Mouse (Mus musculus) activated CD4-positive, CD25-positive, alpha-beta regulatory T cell, adult 9 weeks (primary cell): ENCODE results near the gene Rex2. TPM values are rescaled to one million over a fixed set of nuclear protein-coding genes. Genes with fewer than 3 reads are reported as not detected.

Experiments
- polyA plus RNA-seq: library from polyadenylated mRNA; unstranded; fragments of 100-300 nt; shearing (Covaris generic); gene quantifications from one replicate; pipeline ENCODE4 v1.2.1, GENCODE M21; 2017

Gene Rex2
- polyA plus RNA-seq: not detected

GRCm38 (mm10) chr4:147021550-147021949, at the start of gene Rex2:
Gene Rex2 (plus strand): TSS chr4:147021850.

Other genes starting within 250 kb of the Rex2 start
- 0.65 TPM for gene Gm21411, start 112.3 kb upstream of the Rex2 start, polyA plus RNA-seq
- 1.7 TPM for gene Zfp989, start 49.9 kb upstream of the Rex2 start, polyA plus RNA-seq
- gene Zfp991, start 110.2 kb downstream of the Rex2 start, polyA plus RNA-seq: 7.3 TPM